Mouse (Mus musculus) olfactory bulb, adult 2 months (tissue): ENCODE data around the gene Tsga10.

ENCODE experiments used
- CTCF ChIP-seq: fragments of 200-500 bp; IDR thresholded peaks from 2 replicates; pipeline ENCODE4 v1.5.1; 2012; ENCODE audit warnings: low read depth, mild to moderate bottlenecking, low read length, moderate library complexity; ENCODE audit not compliant: insufficient read depth
- POLR2A ChIP-seq: fragments of 200-500 bp; IDR thresholded peaks from 2 replicates; pipeline ENCODE4 v1.6.1; 2012; ENCODE audit warnings: mild to moderate bottlenecking, low read depth, low read length, moderate library complexity; ENCODE audit not compliant: insufficient read depth

- TF ChIP-seq CTCF (no peak), POLR2A (no peak)
Observed at GRCm38 (mm10) chr1:37711596-37712356, 154.5 kb downstream of the Tsga10 start.
